Mouse (Mus musculus): Measurements from ENCODE around the gene Olfr123.

Olfr123 gene

GRCm38 (mm10) chr17:37793229-37793628 lies at the start of gene Olfr123:
TSS of gene Olfr123 (plus strand) at chr17:37793529.
- no peak for DNase-seq (ENCODE audit: low spot score)

- no peak for DNase-seq (ENCODE audit: low spot score)
Measured at GRCm38 (mm10) chr17:37768307-37768706, 25.0 kb upstream of the Olfr123 start, which contains the start of gene Olfr122. TSS of gene Olfr122 (plus strand) at chr17:37768607.

- no peak for DNase-seq (ENCODE audit: low spot score)
Measured at GRCm38 (mm10) chr17:37799588-37799987, 6.3 kb downstream of the Olfr123 start, which contains the start of gene Olfr124. TSS of gene Olfr124 (plus strand) at chr17:37799888.

GRCm38 (mm10) chr17:37832649-37833048 lies 39.3 kb downstream of the Olfr123 start, which contains the start of gene Olfr125:
TSS of gene Olfr125 (plus strand) at chr17:37832949.
- DNase-seq (ENCODE audit: low spot score) = no peak

DNA sequence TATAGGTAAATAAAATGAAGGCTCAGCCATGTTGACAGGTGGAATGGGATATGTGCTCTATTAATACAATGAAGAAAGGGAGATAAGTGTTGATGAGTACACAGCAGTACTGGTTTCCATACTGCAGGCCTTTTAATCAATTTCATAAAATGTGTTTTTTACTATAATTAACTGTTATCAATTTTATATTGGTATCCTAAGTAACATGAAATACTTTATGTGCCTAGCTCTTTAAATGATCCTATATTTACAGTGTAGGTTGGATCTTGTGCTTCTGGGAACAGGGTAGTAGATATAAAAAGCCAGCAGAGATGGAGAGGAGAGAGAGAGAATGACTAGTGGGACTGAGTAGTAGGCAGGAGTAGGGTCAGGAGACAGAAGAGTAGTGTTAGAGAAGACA lies 53.9 kb downstream of the Olfr123 start, which contains the start of gene Olfr126:
Gene Olfr126 (plus strand): TSS at position 301 of the 400 bp plus-strand sequence.
- DNase-seq (ENCODE audit: low spot score) = no peak
